Mouse (Mus musculus) liver, embryonic 16.5 days (tissue): ENCODE results near the gene Arhgef10l. TPM values are rescaled to one million over a fixed set of nuclear protein-coding genes. Genes with fewer than 3 reads are reported as not detected.

Source experiments
- ATAC-seq: fragments of 200-750 bp; cut with Nextera tagmentation; 2 replicates; pipeline ENCODE4 v1.8.0; 2017; ENCODE audit warnings: low read depth, mild to moderate bottlenecking, moderate number of reproducible peaks, moderate library complexity
- H3K27ac ChIP-seq: fragments of 300-500 bp; sonication (generic); 2 replicates; pipeline ENCODE4 v1.5.1; 2014; ENCODE audit warnings: mild to moderate bottlenecking, low read length
- H3K27me3 ChIP-seq: fragments of 300-500 bp; sonication (generic); 2 replicates; pipeline ENCODE4 v1.6.1; 2014; ENCODE audit warnings: low read depth, low read length, mixed read lengths; ENCODE audit not compliant: control insufficient read depth, insufficient read depth
- H3K36me3 ChIP-seq: fragments of 300-500 bp; sonication (generic); 2 replicates; pipeline ENCODE4 v1.6.1; 2014; ENCODE audit warnings: mild to moderate bottlenecking; ENCODE audit not compliant: control insufficient read depth, insufficient read depth
- H3K4me1 ChIP-seq: fragments of 300-500 bp; sonication (generic); 2 replicates; pipeline ENCODE4 v1.6.1; 2014; ENCODE audit warnings: low read depth, low read length, mixed read lengths; ENCODE audit not compliant: control insufficient read depth
- H3K4me2 ChIP-seq: fragments of 300-500 bp; sonication (generic); 2 replicates; pipeline ENCODE4 v1.6.1; 2014; ENCODE audit warnings: low read depth, low read length, mixed read lengths
- H3K4me3 ChIP-seq: fragments of 300-500 bp; sonication (generic); 2 replicates; pipeline ENCODE4 v1.5.1; 2014; ENCODE audit warnings: low read depth, mild to moderate bottlenecking, low read length
- H3K9ac ChIP-seq: fragments of 300-500 bp; sonication (generic); 2 replicates; pipeline ENCODE4 v1.6.1; 2014; ENCODE audit warnings: low read depth, low read length
- H3K9me3 ChIP-seq: fragments of 300-500 bp; sonication (generic); replicated peaks from 2 replicates; pipeline ENCODE4 v1.6.1; 2016; ENCODE audit warnings: low read length; ENCODE audit not compliant: control insufficient read depth
- WGBS: fragments of 180-500 bp; shearing (Covaris S2); extraction: QIAGEN DNeasy Blood & Tissue Kit; methylation state at CpG from one replicate; pipeline ENCODE4 v1.1.7; 2014; ENCODE audit not compliant: insufficient replicate concordance; 5-methylcytosine and 5-hydroxymethylcytosine counted together
- polyA plus RNA-seq: library from polyadenylated mRNA; unstranded; fragments of >200 nt; fragmentation: Nextera tagmentation; extraction: Ambion mirVana; gene quantifications from 2 replicates; pipeline ENCODE4 v1.2.1, GENCODE M21; 2015

Gene Arhgef10l
- polyA plus RNA-seq, 1 experiment from 2014 or later = 6.6 TPM

DNA sequence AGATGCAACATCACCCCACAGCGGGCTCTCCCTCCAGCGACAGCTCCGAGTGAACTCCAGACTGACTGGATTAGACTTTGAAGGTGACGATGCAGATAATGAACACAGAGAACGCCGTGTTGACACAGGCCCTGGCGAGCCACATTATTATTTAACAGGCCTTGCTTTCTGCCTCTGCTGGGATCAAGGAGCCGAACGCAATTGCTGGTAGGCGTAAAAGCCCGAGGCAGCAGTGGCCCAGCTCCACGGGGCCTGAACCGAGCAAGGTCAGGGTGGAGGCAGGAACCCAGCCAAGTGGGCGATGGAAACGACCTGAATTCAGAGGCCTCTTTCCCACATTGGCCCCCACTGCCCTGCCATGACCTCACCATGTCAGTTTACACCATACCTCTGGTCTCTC is 133.5 kb downstream of the Arhgef10l start:
- Histone ChIP-seq H3K9ac (no peak overlapping the region), H3K9me3 (no peaks in the 10 kb centered on the region), H3K4me3 (no peak overlapping the region), H3K27ac (no peak overlapping the region), H3K36me3 (no peaks in the 10 kb centered on the region), H3K4me2 (no peak overlapping the region), H3K4me1 (no peaks in the 10 kb centered on the region; the same call in none of the 2 replicates), H3K27me3 (no peaks in the 10 kb centered on the region)
- WGBS = 56% methylated on average over 15 of the region's 15 CpGs
- ATAC-seq = peak; percentile 16; the same call in 1 of the 2 replicates

DNA sequence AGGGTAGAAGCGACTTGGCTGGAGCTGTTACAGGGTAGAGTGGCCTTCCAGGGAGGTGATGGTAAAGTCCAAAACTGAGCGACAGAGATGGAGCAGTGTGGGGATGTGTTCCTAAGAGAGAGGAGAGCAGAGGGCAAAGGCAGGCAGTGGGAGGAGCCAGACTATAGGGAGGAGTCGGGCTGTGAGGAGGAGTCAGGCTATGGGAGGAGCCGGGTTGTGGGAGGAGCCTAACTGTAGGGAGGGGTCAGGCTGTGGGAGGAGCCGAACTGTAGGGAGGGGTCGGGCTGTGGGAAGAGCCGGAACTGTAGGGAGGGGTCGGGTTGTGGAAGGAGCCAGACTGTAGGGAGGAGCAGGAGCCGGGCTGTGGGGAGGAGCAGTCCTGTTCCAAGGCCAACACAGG is 134.8 kb downstream of the Arhgef10l start:
- peak; percentile 35; the same call in 1 of the 2 replicates for ATAC-seq
- no peak overlapping the region for H3K4me2 ChIP-seq
- H3K27ac ChIP-seq = no peak overlapping the region
- no peak overlapping the region for H3K4me3 ChIP-seq
- no peaks in the 10 kb centered on the region for H3K27me3 ChIP-seq
- H3K4me1 ChIP-seq = no peaks in the 10 kb centered on the region; the same call in none of the 2 replicates
- H3K9me3 ChIP-seq = no peaks in the 10 kb centered on the region
- H3K36me3 ChIP-seq = no peaks in the 10 kb centered on the region
- no peak overlapping the region for H3K9ac ChIP-seq
- WGBS = 23% methylated on average over 9 of the region's 9 CpGs

DNA sequence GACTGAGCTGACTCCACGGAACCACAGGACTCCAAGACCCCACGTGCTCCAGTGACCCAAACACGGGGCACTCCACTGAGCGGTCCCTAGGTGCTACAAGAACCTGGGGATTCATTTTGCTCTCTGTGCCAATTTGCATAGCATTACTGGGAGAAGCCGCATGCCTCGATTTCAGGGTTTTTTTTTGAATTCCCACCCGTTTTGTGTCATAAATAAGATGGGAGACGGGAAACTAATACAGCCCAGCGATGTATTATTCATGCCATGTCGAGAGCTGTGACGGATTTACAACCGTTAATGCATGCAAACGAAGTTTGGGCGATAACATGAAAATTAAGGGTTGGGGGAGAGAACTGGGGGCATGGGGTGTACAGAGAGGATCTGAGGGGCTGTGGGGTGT is 136.1 kb downstream of the Arhgef10l start:
- Histone ChIP-seq H3K27me3 (no peaks in the 10 kb centered on the region), H3K9ac (no peak overlapping the region), H3K4me1 (no peaks in the 10 kb centered on the region; the same call in none of the 2 replicates), H3K4me2 (no peak overlapping the region), H3K9me3 (no peaks in the 10 kb centered on the region), H3K27ac (no peak overlapping the region), H3K4me3 (no peak overlapping the region), H3K36me3 (no peaks in the 10 kb centered on the region)
- WGBS = 67% methylated on average over 14 of the region's 14 CpGs
- no peak for ATAC-seq

DNA sequence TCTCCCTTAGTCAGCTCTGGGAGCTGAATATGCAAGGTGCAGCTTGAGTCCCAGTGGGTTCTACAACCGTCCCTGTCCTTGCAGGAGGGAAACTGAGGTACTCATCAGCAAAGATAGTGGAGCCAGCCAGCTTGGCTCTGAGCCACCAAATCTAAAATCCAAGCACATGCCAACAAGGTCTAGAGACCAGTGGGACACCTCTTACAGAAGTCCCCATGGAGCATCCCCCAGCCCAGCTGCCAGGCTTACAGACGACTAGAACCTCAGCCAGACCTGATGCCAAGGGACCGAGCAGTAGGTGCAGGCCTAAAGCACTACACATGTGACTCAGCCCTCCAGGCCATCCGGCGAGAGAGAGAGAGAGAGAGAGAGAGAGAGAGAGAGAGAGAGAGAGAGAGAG is 137.4 kb downstream of the Arhgef10l start:
- no peaks in the 10 kb centered on the region; the same call in none of the 2 replicates for H3K4me1 ChIP-seq
- H3K9me3 ChIP-seq = no peaks in the 10 kb centered on the region
- H3K9ac ChIP-seq = no peak overlapping the region
- no peak overlapping the region for H3K27ac ChIP-seq
- WGBS = 63% methylated on average over 5 of the region's 5 CpGs
- ATAC-seq = no peak
- no peaks in the 10 kb centered on the region for H3K36me3 ChIP-seq
- H3K4me3 ChIP-seq = no peak overlapping the region
- no peak overlapping the region for H3K4me2 ChIP-seq
- H3K27me3 ChIP-seq = no peaks in the 10 kb centered on the region

DNA sequence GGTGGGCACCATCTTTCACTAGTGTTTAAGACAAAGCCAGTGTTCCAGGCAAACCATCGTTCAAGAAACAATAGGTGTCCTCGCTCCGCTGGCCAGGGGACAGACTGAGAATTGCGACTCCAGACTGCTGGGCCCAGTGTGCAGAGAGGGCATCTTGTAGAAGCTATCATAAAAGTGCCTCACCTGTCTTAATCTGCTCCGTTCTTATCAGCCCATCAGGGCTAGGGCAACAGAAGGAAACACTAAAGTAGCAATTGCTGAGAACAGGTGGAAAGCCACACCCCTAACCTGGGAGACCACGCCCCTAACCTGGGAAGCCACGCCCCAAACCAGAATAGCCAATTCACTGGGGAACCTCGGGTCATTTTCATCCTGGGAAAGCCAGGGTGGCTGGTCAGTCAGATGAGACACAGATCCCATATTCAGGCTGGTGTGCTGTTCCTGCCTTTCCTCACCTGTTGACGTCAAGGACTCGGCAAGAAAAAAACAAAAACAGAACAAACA is 140.1 kb downstream of the Arhgef10l start:
- 63% methylated on average over 10 of the region's 10 CpGs for WGBS
- H3K9ac ChIP-seq = no peak overlapping the region
- no peak overlapping the region for H3K4me3 ChIP-seq
- H3K4me1 ChIP-seq = no peaks in the 10 kb centered on the region; the same call in 1 of the 2 replicates
- no peaks in the 10 kb centered on the region for H3K9me3 ChIP-seq
- H3K27ac ChIP-seq = no peak overlapping the region
- H3K27me3 ChIP-seq = no peaks in the 10 kb centered on the region
- H3K36me3 ChIP-seq = no peaks in the 10 kb centered on the region
- no peak overlapping the region for H3K4me2 ChIP-seq
- ATAC-seq = no peak

DNA sequence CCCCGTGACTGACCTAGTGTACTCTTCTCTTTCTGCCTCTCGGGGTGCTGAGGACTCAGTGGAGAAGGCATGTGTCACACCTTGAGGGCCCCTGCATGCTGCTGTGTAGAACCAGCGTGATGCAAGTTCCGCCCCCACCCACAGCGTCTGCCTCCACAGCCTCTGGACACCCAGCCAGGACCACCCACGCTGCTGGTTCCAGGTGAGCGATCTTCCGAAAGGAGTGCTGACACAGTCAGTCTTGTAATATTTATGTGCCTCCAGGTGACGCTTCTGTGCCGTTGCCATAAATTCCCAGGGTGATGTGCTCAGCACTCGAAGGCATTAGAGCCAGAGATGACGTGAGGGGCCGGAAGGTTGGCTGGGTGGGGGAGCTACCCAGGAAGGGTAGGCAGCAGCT is 140.9 kb downstream of the Arhgef10l start:
- Histone ChIP-seq H3K27me3 (no peaks in the 10 kb centered on the region), H3K4me3 (no peak overlapping the region), H3K4me1 (no peaks in the 10 kb centered on the region), H3K27ac (no peak overlapping the region), H3K4me2 (no peak overlapping the region), H3K36me3 (no peaks in the 10 kb centered on the region), H3K9ac (no peak overlapping the region), H3K9me3 (no peaks in the 10 kb centered on the region)
- WGBS = 75% methylated on average over 13 of the region's 13 CpGs
- ATAC-seq = no peak

DNA sequence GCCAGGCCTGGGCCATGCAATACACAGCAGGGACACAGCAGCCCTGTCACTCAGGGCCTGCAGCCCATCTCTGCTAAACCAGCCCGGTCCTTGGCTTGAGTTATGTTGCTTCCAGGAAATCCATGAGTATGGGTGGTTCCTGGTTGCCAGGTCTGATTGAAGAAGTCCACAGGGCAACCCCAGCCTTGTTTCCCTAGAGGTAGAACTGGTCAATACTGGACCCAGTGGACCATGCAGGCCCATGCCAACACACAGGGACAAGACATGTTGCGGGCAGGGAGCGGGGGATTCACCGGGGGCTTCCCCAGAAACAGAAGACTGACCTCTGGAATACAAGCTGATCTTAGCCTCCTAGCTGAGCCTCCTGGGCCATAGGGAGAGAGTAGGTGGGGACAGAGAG is 142.9 kb downstream of the Arhgef10l start:
- Histone ChIP-seq H3K9me3 (no peaks in the 10 kb centered on the region), H3K27ac (no peak overlapping the region), H3K4me2 (no peak overlapping the region), H3K27me3 (no peaks in the 10 kb centered on the region), H3K36me3 (no peaks in the 10 kb centered on the region), H3K4me3 (no peak overlapping the region), H3K9ac (no peak overlapping the region), H3K4me1 (no peaks in the 10 kb centered on the region)
- no peak for ATAC-seq
- WGBS = 82% methylated on average over 4 of the region's 4 CpGs

DNA sequence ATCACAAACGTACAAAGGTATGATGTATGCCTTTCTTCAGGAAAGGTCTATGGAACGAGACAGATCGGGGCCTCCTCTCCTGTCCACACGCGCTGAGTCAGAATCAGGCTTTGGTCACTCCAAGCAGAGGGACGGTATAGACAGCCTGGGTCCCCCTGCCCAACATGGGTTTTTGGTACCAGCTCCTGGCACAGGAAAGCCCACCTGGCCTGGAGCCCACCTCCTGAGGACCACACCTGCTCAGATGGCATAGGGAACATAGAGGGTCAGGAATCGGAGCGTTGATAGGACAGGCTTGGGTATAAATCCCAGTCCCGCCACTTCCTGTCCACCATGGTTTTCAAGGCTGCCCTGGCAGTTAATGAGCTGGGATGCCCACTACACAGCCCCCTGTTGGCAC is 145.1 kb downstream of the Arhgef10l start:
- no peak overlapping the region for H3K9ac ChIP-seq
- WGBS = 73% methylated on average over 9 of the region's 9 CpGs
- no peak overlapping the region for H3K4me3 ChIP-seq
- peaks cover 2% of the 10 kb centered on the region; the same call in 1 of the 2 replicates for H3K36me3 ChIP-seq
- H3K9me3 ChIP-seq = no peaks in the 10 kb centered on the region
- H3K4me1 ChIP-seq = no peaks in the 10 kb centered on the region
- no peak overlapping the region for H3K4me2 ChIP-seq
- H3K27ac ChIP-seq = no peak overlapping the region
- H3K27me3 ChIP-seq = no peaks in the 10 kb centered on the region
- no peak for ATAC-seq

DNA sequence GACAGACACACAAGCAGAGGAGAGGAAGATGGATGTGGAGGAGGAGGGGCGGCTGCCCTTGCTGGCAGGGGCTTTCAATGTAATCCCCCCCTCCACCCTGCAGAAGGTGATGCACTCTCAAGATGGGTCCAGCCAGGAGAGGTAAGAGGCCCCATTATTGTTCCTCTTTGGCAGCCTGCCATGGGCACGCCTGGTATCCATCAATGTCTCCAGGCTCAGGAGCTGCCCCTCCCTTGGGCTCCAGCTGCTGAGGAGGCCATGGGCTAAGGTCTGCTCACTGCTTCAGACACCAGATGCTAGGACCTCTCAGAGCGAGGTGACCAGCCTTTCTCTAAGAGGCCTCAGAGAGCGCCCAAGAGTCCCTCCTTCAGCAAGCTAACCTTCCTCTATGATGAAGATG is 152.0 kb downstream of the Arhgef10l start:
- ATAC-seq = no peak
- Histone ChIP-seq H3K9ac (no peak overlapping the region), H3K4me2 (no peak overlapping the region), H3K4me1 (no peaks in the 10 kb centered on the region), H3K27me3 (no peaks in the 10 kb centered on the region), H3K9me3 (no peaks in the 10 kb centered on the region), H3K27ac (no peak overlapping the region), H3K4me3 (no peak overlapping the region), H3K36me3 (peaks cover 2% of the 10 kb centered on the region; the same call in 1 of the 2 replicates)
- WGBS = 57% methylated on average over 4 of the region's 4 CpGs
